Mouse (Mus musculus): ENCODE measurements around the gene Fut7.

DNA sequence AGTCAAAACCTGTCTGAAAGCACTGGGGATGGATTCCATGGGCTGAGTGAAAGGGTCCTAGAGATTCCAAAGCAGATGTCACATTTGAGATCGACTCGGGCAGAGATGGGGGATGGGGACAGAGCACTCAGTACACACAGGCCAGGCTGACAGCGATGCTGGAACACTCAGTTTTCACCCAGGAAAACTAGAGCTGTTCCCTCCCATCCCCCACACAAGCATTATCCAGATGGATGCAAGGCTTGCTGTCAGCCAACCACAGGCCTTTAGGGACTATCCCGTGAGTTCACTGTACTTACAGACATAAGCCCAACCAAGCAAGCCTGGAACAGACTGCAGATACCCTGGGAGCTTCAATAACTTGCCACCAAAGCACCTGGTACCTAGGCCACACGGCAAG lies 31.8 kb upstream of the Fut7 start:
- TF ChIP-seq EP300 (IDR thresholded peaks at IDR 0.05; ENCODE audit: low read length) (no peak), MYC (IDR thresholded peaks at IDR 0.05; ENCODE audit: low read depth, low read length) (no peak), POLR2A (IDR thresholded peaks at IDR 0.05; ENCODE audit: low read depth, low read length) (no peak), ELF1 (IDR thresholded peaks at IDR 0.05; ENCODE audit: low read depth, low read length) (no peak), RAD21 (IDR thresholded peaks at IDR 0.05; ENCODE audit: low read depth, low read length) (no peak), TCF12 (IDR thresholded peaks at IDR 0.05; ENCODE audit: low read depth, low read length) (no peak), USF2 (conservative IDR thresholded peaks at IDR 0.05; ENCODE audit: low read depth, low read length) (no peak), CTCF (conservative IDR thresholded peaks at IDR 0.05 in 1 of 2, IDR thresholded peaks at IDR 0.05 in 1 of 2; ENCODE audit: low read depth in 2 of 2, low read length in 2 of 2) (no peak), UBTF (IDR thresholded peaks at IDR 0.05; ENCODE audit: low read depth, low read length) (no peak)

Measured in CH12.LX (cell line).